Mouse (Mus musculus) liver, embryonic 14.5 days (tissue): Measurements from ENCODE around the gene Tbc1d10b. TPM values are rescaled to one million over a fixed set of nuclear protein-coding genes. Genes with fewer than 3 reads are reported as not detected.

Source experiments
- ATAC-seq: fragments of 200-750 bp; cut with Nextera tagmentation; 2 replicates; pipeline ENCODE4 v1.8.0; 2017; ENCODE audit warnings: moderate number of reproducible peaks, mild to moderate bottlenecking, moderate library complexity; ENCODE audit not compliant: insufficient read depth
- DNase-seq, 3 experiments: peaks; one replicate each; pipeline ENCODE4 v3.0.0-alpha.2; 2012 to 2013; ENCODE audit warnings: low read depth in 3 of 3, low spot score in 3 of 3
- H3K27ac ChIP-seq: fragments of 300-500 bp; sonication (generic); 2 replicates; pipeline ENCODE4 v1.5.1; 2014; ENCODE audit warnings: moderate library complexity, mild to moderate bottlenecking, control low read depth, inconsistent platforms
- H3K27me3 ChIP-seq: fragments of 300-500 bp; sonication (generic); 2 replicates; pipeline ENCODE4 v1.6.1; 2014; ENCODE audit warnings: mild to moderate bottlenecking, low read length, moderate library complexity; ENCODE audit not compliant: control insufficient read depth, insufficient read depth
- H3K36me3 ChIP-seq: fragments of 300-500 bp; sonication (generic); replicated peaks from 2 replicates; pipeline ENCODE4 v1.6.1; 2014; ENCODE audit warnings: low read depth; ENCODE audit not compliant: control insufficient read depth, insufficient read depth
- H3K4me1 ChIP-seq, 2 experiments: fragments of 200-500 bp in 1 of 2; fragments of 300-500 bp in 1 of 2; sonication (generic) in 1 of 2; replicated peaks; 2 replicates each; pipeline ENCODE4 v1.6.1; 2012 to 2014; ENCODE audit warnings: antibody characterized with exemption in 1 of 2, inconsistent platforms in 1 of 2, low read length in 1 of 2; ENCODE audit not compliant: control insufficient read depth in 2 of 2, insufficient read depth in 2 of 2
- H3K4me2 ChIP-seq: fragments of 300-500 bp; sonication (generic); 2 replicates; pipeline ENCODE4 v1.6.1; 2014; ENCODE audit warnings: low read depth, mild to moderate bottlenecking, control low read depth, moderate library complexity
- H3K4me3 ChIP-seq, 2 experiments: fragments of 200-500 bp in 1 of 2; fragments of 300-500 bp in 1 of 2; sonication (generic) in 1 of 2; 2 replicates each; pipeline ENCODE4 v1.5.1; 2012 to 2014; ENCODE audit warnings: low read depth in 2 of 2, low read length in 2 of 2, mild to moderate bottlenecking in 2 of 2, control low read depth in 1 of 2, inconsistent platforms in 1 of 2, moderate library complexity in 1 of 2; ENCODE audit not compliant: insufficient read depth in 1 of 2
- H3K9ac ChIP-seq: fragments of 300-500 bp; sonication (generic); replicated peaks from 2 replicates; pipeline ENCODE4 v1.6.1; 2014; ENCODE audit warnings: mild to moderate bottlenecking, control low read depth, moderate library complexity
- H3K9me3 ChIP-seq: fragments of 300-500 bp; sonication (generic); 2 replicates; pipeline ENCODE4 v1.6.1; 2016; ENCODE audit warnings: low read length, mixed read lengths; ENCODE audit not compliant: control insufficient read depth
- CTCF ChIP-seq: IDR thresholded peaks from 2 replicates; pipeline ENCODE4 v1.5.1; 2016; ENCODE audit warnings: antibody characterized with exemption, low read depth, control low read depth
- EP300 ChIP-seq: IDR thresholded peaks from 2 replicates; pipeline ENCODE4 v1.6.1; 2016; ENCODE audit warnings: antibody characterized with exemption, low read depth
- WGBS: fragments of 180-500 bp; shearing (Covaris S2); extraction: QIAGEN DNeasy Blood & Tissue Kit; methylation state at CpG from one replicate; pipeline ENCODE4 v1.1.7; 2014; ENCODE audit not compliant: insufficient replicate concordance; 5-methylcytosine and 5-hydroxymethylcytosine counted together
- polyA plus RNA-seq, 2 experiments: library from polyadenylated mRNA; depleted of rRNA in 1 of 2; stranded (reverse) in 1 of 2; unstranded in 1 of 2; fragments of >200 nt; fragmentation: Nextera tagmentation in 1 of 2; extraction: Ambion mirVana in 1 of 2; gene quantifications; 2 replicates each; pipeline versions ENCODE4 v1.2.1 to v1.2.3; 2012 to 2014

The Tbc1d10b gene
- polyA plus RNA-seq, 2 experiments = 10.9 to 15.5 TPM

DNA sequence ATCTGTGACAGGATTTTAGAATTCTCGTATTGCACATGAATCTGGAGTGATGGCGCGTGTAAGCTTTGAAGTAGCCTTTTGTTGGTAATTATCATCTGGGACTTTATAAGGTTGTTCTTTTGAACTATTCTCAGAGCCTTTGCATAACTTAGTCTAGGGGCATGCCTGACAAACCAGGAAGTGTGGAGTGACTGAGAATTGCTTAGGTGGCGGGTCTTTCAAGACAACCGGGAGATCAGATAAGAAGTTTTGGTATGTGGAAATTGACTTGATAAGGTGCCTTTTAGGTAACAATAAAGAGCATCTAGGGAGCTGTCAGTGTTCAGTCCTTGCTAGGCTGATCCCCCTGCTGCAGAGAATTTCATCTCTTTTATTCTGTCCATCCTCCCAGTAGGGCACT lies 41.8 kb downstream of the Tbc1d10b start:
- Histone ChIP-seq H3K9me3 (no peaks in the 10 kb centered on the region), H3K27me3 (no peaks in the 10 kb centered on the region), H3K4me3 (no peak overlapping the region), H3K4me1 (peaks cover 0 to 3% of the 10 kb centered on the region in 2 experiments; a peak in 2 of 4 replicates), H3K9ac (no peak overlapping the region), H3K27ac (no peak overlapping the region), H3K4me2 (no peak overlapping the region), H3K36me3 (no peaks in the 10 kb centered on the region)
- TF ChIP-seq EP300 (no peak), CTCF (no peak)
- WGBS = 65% methylated on average over 5 of the region's 5 CpGs
- ATAC-seq (no peak), DNase-seq (no peak)

GRCm38 (mm10) chr7:127165607-127166493 lies 42.4 kb downstream of the Tbc1d10b start:
- Histone ChIP-seq H3K9ac (no peak overlapping the region), H3K27ac (no peak overlapping the region), H3K4me2 (no peak overlapping the region), H3K4me1 (peaks cover 0 to 3% of the 10 kb centered on the region in 2 experiments; a peak in 2 of 4 replicates), H3K4me3 (no peak overlapping the region), H3K27me3 (no peaks in the 10 kb centered on the region), H3K9me3 (no peaks in the 10 kb centered on the region), H3K36me3 (no peaks in the 10 kb centered on the region)
- DNase-seq = no peak
- no peak for ATAC-seq
- 58% methylated on average over 12 of the region's 12 CpGs for WGBS
- TF ChIP-seq EP300 = no peak
- no peak for TF ChIP-seq CTCF

DNA sequence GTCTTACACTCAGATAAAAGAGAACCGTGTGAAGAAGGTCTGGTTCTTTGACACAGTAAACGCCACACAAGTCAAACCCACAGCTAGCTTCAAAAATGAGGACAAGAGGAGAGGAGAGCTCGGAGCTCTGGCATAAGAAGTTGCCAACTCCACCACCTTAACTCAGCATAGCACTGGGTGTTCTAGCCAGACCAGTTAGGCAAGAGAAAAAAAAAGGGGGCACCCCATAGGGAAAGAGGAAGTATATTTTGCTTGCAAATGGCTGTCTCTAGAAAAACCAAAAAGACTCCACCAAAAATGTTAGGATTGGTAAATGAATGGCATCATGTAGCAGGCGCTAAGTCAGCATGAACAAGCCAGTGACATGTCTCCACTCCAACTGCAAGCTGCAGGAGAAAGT lies 44.3 kb downstream of the Tbc1d10b start:
- DNase-seq = no peak
- no peak overlapping the region for H3K27ac ChIP-seq
- H3K4me3 ChIP-seq = no peak overlapping the region
- no peak overlapping the region for H3K9ac ChIP-seq
- no peak for ATAC-seq
- no peaks in the 10 kb centered on the region for H3K9me3 ChIP-seq
- 71% methylated on average over 4 of the region's 4 CpGs for WGBS
- TF ChIP-seq EP300 = no peak
- no peak for TF ChIP-seq CTCF
- no peak overlapping the region for H3K4me2 ChIP-seq
- no peaks in the 10 kb centered on the region for H3K36me3 ChIP-seq
- H3K27me3 ChIP-seq = no peaks in the 10 kb centered on the region
- peaks cover 0 to 3% of the 10 kb centered on the region in 2 experiments; a peak in 2 of 4 replicates for H3K4me1 ChIP-seq

- H3K9me3 ChIP-seq = no peaks in the 10 kb centered on the region
- no peaks in the 10 kb centered on the region for H3K36me3 ChIP-seq
- no peak overlapping the region for H3K27ac ChIP-seq
- DNase-seq (no peak), ATAC-seq (no peak)
- H3K4me3 ChIP-seq = no peak overlapping the region
- no peaks in the 10 kb centered on the region for H3K27me3 ChIP-seq
- WGBS = 70% methylated on average over 5 of the region's 5 CpGs
- no peak overlapping the region for H3K9ac ChIP-seq
- H3K4me2 ChIP-seq = no peak overlapping the region
- peaks cover 0 to 5% of the 10 kb centered on the region in 2 experiments; a peak in 2 of 4 replicates for H3K4me1 ChIP-seq
- no peak for TF ChIP-seq CTCF
- TF ChIP-seq EP300 = no peak
Measured at GRCm38 (mm10) chr7:127162546-127162945, 45.7 kb downstream of the Tbc1d10b start.

DNA sequence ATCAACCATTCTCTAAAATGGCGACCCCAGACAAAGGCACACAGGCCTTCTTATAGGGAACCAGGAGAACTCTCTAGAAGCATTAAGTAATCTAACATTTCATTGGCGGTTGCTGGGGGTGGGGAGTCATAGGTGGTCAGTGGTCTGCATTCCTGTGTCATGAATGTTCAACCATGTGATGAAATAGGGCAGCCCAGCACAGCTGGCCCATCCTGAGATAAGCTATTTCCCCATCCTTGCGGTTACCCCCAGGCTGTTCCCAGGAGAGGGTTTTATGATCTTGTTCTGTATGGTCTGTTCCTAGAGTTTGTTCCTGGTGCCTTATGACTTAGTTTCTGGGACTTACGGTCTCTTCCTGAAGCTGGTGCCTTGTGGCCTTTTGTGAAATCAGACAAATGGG lies 50.7 kb downstream of the Tbc1d10b start:
- Histone ChIP-seq H3K9me3 (no peaks in the 10 kb centered on the region), H3K4me1 (peaks cover 0 to 6% of the 10 kb centered on the region in 2 experiments; a peak in 2 of 4 replicates), H3K27ac (no peak overlapping the region), H3K4me2 (no peak overlapping the region), H3K4me3 (no peak overlapping the region), H3K9ac (no peak overlapping the region), H3K27me3 (no peaks in the 10 kb centered on the region), H3K36me3 (no peaks in the 10 kb centered on the region)
- ATAC-seq (no peak), DNase-seq (no peak)
- 36% methylated on average over 4 of the region's 4 CpGs for WGBS
- no peak for TF ChIP-seq CTCF
- TF ChIP-seq EP300 = no peak
